Mouse (Mus musculus): Measurements from ENCODE around the gene Sart1. TPM values are rescaled to one million over a fixed set of nuclear protein-coding genes. Genes with fewer than 3 reads are reported as not detected.

Sart1 gene
- total RNA-seq (2023), result 10 to 100 TPM; 96.2 to 98.5 TPM

DNA sequence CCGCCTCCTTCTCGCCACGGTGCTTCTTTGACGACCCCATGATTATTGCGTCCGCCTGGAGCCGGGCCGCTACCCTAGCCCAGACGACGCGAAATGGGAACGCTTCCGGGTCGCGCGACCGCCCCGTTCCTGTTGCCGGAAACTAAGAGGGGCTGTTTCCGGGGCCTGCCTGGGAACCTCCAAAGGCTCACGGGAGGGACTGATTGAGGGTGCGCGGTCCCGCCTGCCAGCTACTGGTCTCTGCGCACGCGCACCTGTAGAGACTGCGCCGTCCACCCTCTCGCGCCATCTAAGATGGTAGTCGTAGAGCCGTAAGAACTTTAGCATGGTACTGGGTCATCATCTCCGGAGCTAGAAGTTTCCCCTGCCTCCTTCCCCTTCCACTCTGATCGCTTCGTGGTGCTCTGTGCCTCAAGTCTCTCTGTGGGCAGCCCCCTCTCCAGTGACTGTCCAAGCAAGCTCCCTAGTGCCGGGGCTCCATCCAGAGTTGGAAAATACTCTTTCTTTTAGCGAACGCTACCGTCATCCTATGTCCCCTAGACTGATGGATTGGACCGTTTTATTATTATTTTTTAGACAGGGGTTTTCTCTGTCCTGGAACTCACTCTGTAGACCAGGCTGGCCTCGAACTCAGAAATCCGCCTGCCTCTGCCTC, at the start of gene Sart1:
Sart1 (minus strand) TSS at position 116 of the 655 bp plus-strand sequence.

GRCm38 (mm10) chr19:5424782-5425741, 36.6 kb upstream of the Sart1 start, which contains the start of the genes Drap1 and AI837181:
Gene Drap1, minus strand, starts transcription at chr19:5424979.
Gene AI837181, plus strand, starts transcription at chr19:5425144.

DNA sequence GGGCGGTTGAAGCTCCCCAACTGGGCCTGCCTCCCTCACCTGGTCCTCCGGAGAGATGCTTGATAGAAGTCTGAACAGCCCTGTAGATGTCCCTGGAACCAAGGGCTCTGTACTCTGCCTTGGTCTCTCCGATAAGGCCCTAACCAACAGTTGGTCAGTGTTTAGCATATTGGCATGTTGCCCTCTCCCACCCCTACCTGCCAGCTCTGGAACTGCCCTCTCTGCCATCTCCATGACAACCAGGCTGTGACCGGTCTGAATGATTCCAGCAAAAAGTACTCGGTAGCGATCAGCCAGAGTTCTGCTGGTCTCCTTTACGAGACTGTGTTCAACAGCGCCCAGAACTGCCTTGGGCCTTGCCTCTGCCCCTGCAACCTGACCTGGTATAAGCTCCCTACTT, 13.8 kb upstream of the Sart1 start, which contains the start of gene Tsga10ip:
Tsga10ip (minus strand) TSS at position 234 of the 400 bp plus-strand sequence.

DNA sequence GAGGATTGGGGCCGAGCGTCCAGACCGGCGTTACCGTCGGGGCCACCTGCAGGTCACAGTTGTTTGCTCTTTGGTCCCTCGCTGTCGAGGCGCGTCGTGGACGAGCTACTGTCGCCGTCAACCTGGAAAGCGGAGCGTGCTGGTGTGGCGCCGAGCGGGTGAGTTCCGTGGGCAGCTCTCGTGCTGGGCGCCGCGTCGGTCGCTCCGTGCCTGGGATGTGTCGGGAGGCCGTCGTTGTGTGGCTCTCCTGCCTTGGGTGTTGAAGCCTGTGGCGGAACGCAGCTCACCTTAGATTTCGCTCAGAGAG, 21.5 kb downstream of the Sart1 start, which contains the start of gene Banf1:
Banf1 (minus strand) TSS at position 116 of the 307 bp plus-strand sequence.

DNA sequence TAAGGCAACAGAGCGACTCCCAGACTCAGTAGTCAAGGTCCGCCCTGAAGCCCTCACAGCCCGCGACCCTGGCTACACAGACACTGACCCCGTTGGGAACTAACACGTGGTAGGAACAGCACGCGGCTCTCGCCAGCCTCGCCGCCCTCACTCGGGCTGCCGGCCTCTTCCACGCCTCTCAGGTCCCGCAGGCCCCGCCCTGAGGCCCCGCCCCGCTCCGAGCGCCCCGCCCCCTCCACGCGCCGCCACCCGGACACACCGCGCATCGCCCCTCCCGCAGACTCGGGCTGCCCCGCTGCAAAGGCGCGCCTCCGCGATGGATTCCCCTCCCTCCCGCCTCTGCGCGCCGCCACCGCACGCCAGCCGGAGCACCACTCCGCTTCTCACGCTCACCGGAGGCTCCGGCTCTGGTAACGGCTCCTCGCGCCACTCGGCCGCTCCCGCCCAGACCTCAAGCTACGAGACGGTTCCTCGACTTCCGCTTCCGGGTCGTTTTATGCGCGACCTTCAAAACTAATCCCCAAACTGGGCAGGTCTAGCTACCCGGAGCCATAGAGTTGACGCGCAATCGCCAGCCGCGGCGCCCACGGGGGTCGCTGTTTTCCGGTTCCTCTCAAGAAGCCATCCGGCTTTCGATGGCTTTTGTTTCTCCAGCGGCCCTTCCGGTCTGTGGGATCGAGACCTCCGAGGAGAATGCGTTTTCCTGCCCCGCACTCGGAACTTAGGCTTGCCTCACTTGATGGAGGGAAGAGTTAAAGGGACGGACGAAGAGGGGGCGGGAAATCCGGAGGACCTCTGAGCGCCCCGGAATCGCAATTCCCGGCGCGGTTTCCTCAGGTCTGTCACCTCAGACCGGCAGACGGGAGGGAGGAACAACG, 22.1 kb downstream of the Sart1 start, which contains the start of gene Eif1ad:
Eif1ad (plus strand) TSS at position 567 of the 878 bp plus-strand sequence.

DNA sequence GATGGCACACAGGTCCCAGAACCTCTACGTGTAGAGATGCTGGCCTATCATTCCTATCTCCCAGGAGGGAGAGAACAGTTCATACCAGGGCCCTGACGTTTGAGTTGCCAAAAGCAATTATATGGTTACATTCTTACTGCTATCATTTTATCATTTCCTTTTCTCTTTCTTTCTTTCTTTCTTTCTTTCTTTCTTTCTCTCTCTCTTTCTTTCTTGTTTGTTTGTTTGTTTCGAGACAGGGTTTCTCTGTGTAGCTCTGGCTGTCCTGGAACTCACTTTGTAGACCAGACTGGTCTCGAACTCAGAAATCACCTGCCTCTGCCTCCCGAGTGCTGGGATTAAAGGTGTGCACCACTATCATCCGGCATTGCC, 39.0 kb downstream of the Sart1 start, which contains the start of gene Cst6:
Cst6 (minus strand) TSS at position 73 of the 372 bp plus-strand sequence.

DNA sequence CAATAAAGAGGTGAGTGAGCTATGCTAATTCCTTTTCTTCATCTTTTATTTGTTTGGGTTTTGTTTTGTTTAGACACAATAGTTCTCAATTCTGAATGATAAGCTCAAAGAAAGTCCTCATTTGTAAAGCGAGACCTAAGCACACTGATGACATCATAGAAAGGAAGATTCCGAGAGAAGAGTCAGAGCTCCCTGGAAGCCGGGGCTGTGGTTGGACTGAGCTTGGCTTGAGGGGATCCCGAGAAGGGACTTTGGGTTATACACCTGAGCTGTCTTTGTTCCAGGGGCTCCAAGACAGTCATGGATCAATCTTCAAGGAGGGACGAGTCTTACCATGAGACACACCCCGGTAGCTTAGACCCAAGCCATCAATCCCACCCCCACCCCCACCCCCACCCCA, 53.1 kb downstream of the Sart1 start, which contains the start of gene Catsper1:
Catsper1 (plus strand) TSS at position 301 of the 400 bp plus-strand sequence.

Other genes starting within 250 kb of the Sart1 start
- 100 to 1,000 TPM; 105 to 106 TPM for gene Pacs1, start 115.6 kb downstream of the Sart1 start, total RNA-seq (2023)
- 100 to 1,000 TPM; 199 to 214 TPM for gene Sf3b2, start 93.2 kb downstream of the Sart1 start, total RNA-seq (2023)
- not detected for gene Gal3st3, start 90.4 kb downstream of the Sart1 start, total RNA-seq (2023)
- not detected for gene Catsper1, start 53.0 kb downstream of the Sart1 start, total RNA-seq (2023)
- gene Cst6, start 39.1 kb downstream of the Sart1 start, total RNA-seq (2023), result not detected
- 10 to 100 TPM; 21.3 to 25.1 TPM for gene Eif1ad, start 22.0 kb downstream of the Sart1 start, total RNA-seq (2023)
- 10 to 100 TPM; 65.2 to 82.5 TPM for gene Banf1, start 21.5 kb downstream of the Sart1 start, total RNA-seq (2023)
- gene Tsga10ip, start 13.8 kb upstream of the Sart1 start, total RNA-seq (2023), result under 1 TPM in 1 of 2 experiments, not detected in 1; 0.20 TPM
- 100 to 1,000 TPM; 122 to 124 TPM for gene Drap1, start 36.3 kb upstream of the Sart1 start, total RNA-seq (2023)
- 10 to 100 TPM; 38.8 to 44.7 TPM for gene AI837181, start 36.4 kb upstream of the Sart1 start, total RNA-seq (2023)
- gene Fosl1, start 58.8 kb upstream of the Sart1 start, total RNA-seq (2023), result 10 to 100 TPM; 47.9 to 66.9 TPM
- 1 to 10 TPM; 1.3 to 2.1 TPM for gene Ccdc85b, start 69.2 kb upstream of the Sart1 start, total RNA-seq (2023)
- gene Fibp, start 71.9 kb upstream of the Sart1 start, total RNA-seq (2023), result 10 to 100 TPM; 51.1 to 59.5 TPM
- under 1 TPM; 0.69 to 0.79 TPM for gene Ctsw, start 79.8 kb upstream of the Sart1 start, total RNA-seq (2023)
- 1 to 10 TPM in 1 of 2 experiments, under 1 TPM in 1; 0.20 to 1.2 TPM for gene Efemp2, start 85.3 kb upstream of the Sart1 start, total RNA-seq (2023)
- gene Mus81, start 99.7 kb upstream of the Sart1 start, total RNA-seq (2023), result 10 to 100 TPM; 19.9 to 20.9 TPM
- 1,000 to 10,000 TPM; 1,662 to 1,728 TPM for gene Cfl1, start 101.8 kb upstream of the Sart1 start, total RNA-seq (2023)
- 1 to 10 TPM in 1 of 2 experiments, under 1 TPM in 1; 0.88 to 1.6 TPM for gene 1700020D05Rik, start 115.1 kb upstream of the Sart1 start, total RNA-seq (2023)
- 1 to 10 TPM; 3.6 to 4.3 TPM for gene Snx32, start 121.8 kb upstream of the Sart1 start, total RNA-seq (2023)
- gene Ovol1, start 171.9 kb upstream of the Sart1 start, total RNA-seq (2023), result under 1 TPM in 1 of 2 experiments, not detected in 1; 0.13 TPM
- gene Ap5b1, start 179.3 kb upstream of the Sart1 start, total RNA-seq (2023), result 10 to 100 TPM; 69.1 to 69.3 TPM
- gene Rnaseh2c, start 213.2 kb upstream of the Sart1 start, total RNA-seq (2023), result 100 to 1,000 TPM; 158 to 174 TPM
- gene Kat5, start 221.5 kb upstream of the Sart1 start, total RNA-seq (2023), result 10 to 100 TPM; 81.3 to 83.8 TPM
- gene Rela, start 248.8 kb upstream of the Sart1 start, total RNA-seq (2023), result 10 to 100 TPM; 73.0 to 88.9 TPM